Mouse (Mus musculus) thymus, adult 2 months (tissue): ENCODE results near the gene Pick1. TPM values are rescaled to one million over a fixed set of nuclear protein-coding genes. Genes with fewer than 3 reads are reported as not detected.

ENCODE experiments used
- DNase-seq: peaks from one replicate; pipeline ENCODE4 v3.0.0; 2021
- H3K27ac ChIP-seq: fragments of 200-500 bp; 2 replicates; pipeline ENCODE4 v1.5.1; 2012; ENCODE audit warnings: low read length, control low read depth; ENCODE audit not compliant: control insufficient read depth, insufficient read depth
- H3K27me3 ChIP-seq: fragments of 200-500 bp; 2 replicates; pipeline ENCODE4 v1.6.1; 2012; ENCODE audit warnings: mild to moderate bottlenecking, low read length, moderate library complexity, mixed read lengths; ENCODE audit not compliant: control insufficient read depth, insufficient read depth
- H3K36me3 ChIP-seq: fragments of 200-500 bp; 2 replicates; pipeline ENCODE4 v1.6.1; 2012; ENCODE audit warnings: mild to moderate bottlenecking, low read length, moderate library complexity; ENCODE audit not compliant: control insufficient read depth, insufficient read depth
- H3K4me1 ChIP-seq: fragments of 200-500 bp; replicated peaks from 2 replicates; pipeline ENCODE4 v1.6.1; 2012; ENCODE audit warnings: low read length; ENCODE audit not compliant: control insufficient read depth, insufficient read depth
- H3K4me3 ChIP-seq: fragments of 200-500 bp; 2 replicates; pipeline ENCODE4 v1.5.1; 2012; ENCODE audit warnings: mild to moderate bottlenecking, low read length, control low read depth, moderate library complexity; ENCODE audit not compliant: control insufficient read depth, insufficient read depth
- CTCF ChIP-seq: fragments of 200-500 bp; IDR thresholded peaks from 2 replicates; pipeline ENCODE4 v1.5.1; 2012; ENCODE audit warnings: mild to moderate bottlenecking, control low read depth, low read length, moderate library complexity, borderline replicate concordance; ENCODE audit not compliant: control insufficient read depth, poor library complexity, insufficient read depth; ENCODE audit errors: extremely low read depth
- POLR2A ChIP-seq: fragments of 200-500 bp; IDR thresholded peaks from 2 replicates; pipeline ENCODE4 v1.6.1; 2012; ENCODE audit warnings: mild to moderate bottlenecking, low read length, control low read depth, moderate library complexity; ENCODE audit not compliant: control insufficient read depth, poor library complexity, insufficient read depth; ENCODE audit errors: extremely low read depth
- WGBS: fragments of 180-500 bp; shearing (Covaris S2); methylation state at CpG from one replicate; pipeline ENCODE4 v1.1.7; 2018; 5-methylcytosine and 5-hydroxymethylcytosine counted together
- polyA plus RNA-seq: library from polyadenylated mRNA; depleted of rRNA; stranded (reverse); fragments of >200 nt; gene quantifications from 2 replicates; pipeline ENCODE4 v1.2.3, GENCODE M21; 2012

The Pick1 gene
- polyA plus RNA-seq, 1 experiment = 27.1 TPM

DNA sequence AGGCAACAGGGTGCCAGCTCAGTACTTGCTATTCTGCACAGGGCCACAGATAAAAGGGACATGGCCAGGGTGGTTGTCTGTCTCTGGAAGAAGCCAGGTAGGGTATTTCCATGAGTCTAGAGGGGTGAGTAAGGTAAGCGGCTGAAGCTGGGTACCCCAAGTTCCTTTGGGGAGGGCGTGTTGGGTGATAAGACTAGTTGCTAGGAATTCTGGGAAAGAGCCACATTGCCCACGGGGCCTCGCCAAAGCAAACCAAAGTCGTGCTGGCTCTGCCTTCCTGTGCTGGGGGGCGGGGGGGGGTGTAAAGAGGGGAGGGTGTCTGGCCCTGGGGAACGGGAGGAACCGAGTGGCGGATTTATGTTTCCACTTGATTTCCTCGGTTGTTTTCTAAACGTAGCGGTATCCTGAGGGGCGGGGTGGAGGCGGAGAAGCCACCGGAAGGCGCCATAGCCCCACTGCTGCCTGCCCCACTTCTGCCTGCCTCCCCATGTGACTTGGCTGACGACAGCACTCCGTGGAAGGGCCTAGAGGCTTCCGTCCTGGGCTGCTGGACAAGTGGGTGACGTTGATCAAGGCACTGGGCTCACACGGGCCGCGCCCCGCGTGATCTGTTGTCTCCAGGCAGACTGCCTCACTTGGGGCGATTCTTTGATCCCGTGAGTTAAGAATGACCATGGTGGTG is 20.1 kb upstream of the Pick1 start:
- DNase-seq = peak; percentile 66
- H3K4me1 ChIP-seq = peaks cover 13% of the 10 kb centered on the region
- 37% methylated on average over 27 of the region's 27 CpGs for WGBS
- no peaks in the 10 kb centered on the region for H3K36me3 ChIP-seq
- H3K27ac ChIP-seq = peak overlapping the region; percentile 16; the same call in 1 of the 2 replicates
- peak overlapping the region; percentile 37 for H3K4me3 ChIP-seq
- TF ChIP-seq POLR2A = peak; percentile 38; the same call in 1 of the 2 replicates
- no peak for TF ChIP-seq CTCF
- no peaks in the 10 kb centered on the region for H3K27me3 ChIP-seq

GRCm38 (mm10) chr15:79210357-79210756 is 18.6 kb upstream of the Pick1 start:
- TF ChIP-seq CTCF (no peak), POLR2A (no peak)
- no peaks in the 10 kb centered on the region for H3K36me3 ChIP-seq
- 96% methylated on average over 2 of the region's 2 CpGs for WGBS
- H3K4me3 ChIP-seq = no peak overlapping the region
- H3K4me1 ChIP-seq = peaks cover 13% of the 10 kb centered on the region
- no peak for DNase-seq
- no peaks in the 10 kb centered on the region for H3K27me3 ChIP-seq
- no peak overlapping the region for H3K27ac ChIP-seq

DNA sequence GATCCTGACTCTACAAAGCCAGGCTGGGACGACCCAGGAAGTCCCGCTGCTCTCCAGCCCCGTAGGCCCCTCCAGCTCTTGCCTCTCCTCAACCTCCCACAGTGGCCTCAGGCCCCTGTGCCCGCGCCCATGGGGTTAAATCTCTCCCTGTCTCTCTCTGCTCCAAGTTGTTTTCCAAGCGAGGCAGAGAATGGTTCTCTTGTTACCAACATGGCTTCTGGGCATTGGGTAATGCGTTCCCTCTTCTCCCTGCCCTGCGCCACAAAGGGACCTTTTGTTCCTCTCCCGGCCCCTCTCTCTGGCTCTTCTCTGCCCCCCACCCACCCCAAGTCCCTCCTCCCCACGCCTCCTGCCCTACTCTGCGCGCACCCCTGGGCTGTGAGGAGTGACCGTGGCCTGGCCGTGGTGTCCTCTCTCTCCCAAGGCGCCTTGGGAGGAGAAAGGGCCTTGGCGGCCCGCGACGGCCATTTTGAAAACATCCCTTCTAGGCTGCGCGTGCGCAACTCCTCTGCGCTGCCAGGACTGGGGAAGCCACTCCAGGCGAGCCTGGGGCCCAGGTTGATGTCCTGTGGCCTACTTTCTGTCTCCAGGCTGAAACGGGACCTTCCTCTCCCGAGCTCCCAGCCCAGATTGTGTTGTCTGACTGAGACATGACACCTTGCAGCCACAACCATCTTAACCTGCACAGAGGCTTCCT is 16.1 kb upstream of the Pick1 start:
- Histone ChIP-seq H3K27me3 (no peaks in the 10 kb centered on the region), H3K27ac (no peak overlapping the region), H3K4me3 (no peak overlapping the region), H3K4me1 (peaks cover 13% of the 10 kb centered on the region), H3K36me3 (no peaks in the 10 kb centered on the region)
- TF ChIP-seq POLR2A (no peak), CTCF (no peak)
- 95% methylated on average over 26 of the region's 26 CpGs for WGBS
- DNase-seq = no peak

DNA sequence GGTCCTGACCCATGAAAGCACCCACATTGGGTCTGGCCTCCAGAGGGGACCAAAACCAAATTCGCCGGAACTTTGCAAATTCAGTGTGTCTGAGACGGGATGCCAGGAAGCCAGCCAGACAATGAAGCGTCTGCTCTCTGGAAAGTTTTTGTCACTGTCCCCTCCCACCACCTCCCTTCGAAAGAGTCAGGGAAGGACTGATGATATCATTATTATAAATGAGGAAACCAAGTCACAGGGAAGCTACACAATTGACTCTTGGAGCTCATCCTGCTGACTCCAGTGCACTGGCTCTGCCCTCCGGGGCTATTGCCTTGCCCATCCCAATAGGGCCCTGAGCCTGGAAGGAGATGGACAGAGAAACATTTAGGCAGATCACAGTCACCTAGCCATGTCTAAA is 15.4 kb upstream of the Pick1 start:
- Histone ChIP-seq H3K27ac (no peak overlapping the region), H3K4me3 (no peak overlapping the region), H3K4me1 (peaks cover 9% of the 10 kb centered on the region), H3K27me3 (no peaks in the 10 kb centered on the region), H3K36me3 (no peaks in the 10 kb centered on the region)
- 94% methylated on average over 6 of the region's 6 CpGs for WGBS
- no peak for DNase-seq
- TF ChIP-seq CTCF (no peak), POLR2A (no peak)

DNA sequence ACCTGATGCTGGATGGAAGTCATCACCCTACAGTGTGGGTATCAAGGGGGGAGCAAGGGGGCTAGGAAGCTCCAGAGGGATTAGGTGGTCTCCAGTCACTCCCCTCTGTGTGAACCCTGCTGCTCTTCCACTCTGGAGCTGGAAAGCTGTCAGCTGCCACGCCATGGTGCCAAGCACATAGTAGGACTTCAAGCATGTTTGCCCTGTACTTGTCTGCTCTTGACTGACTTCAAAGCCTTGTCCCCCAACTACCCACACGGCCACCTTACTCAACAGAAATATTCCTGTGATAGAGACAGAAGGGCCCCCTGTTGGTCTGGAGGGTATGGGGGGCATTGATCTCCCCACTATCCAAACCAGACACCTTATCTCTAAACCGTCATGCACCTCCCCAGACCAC is 12.8 kb upstream of the Pick1 start:
- DNase-seq = no peak
- 86% methylated on average over 3 of the region's 3 CpGs for WGBS
- no peak overlapping the region for H3K4me3 ChIP-seq
- no peaks in the 10 kb centered on the region for H3K36me3 ChIP-seq
- no peak overlapping the region for H3K27ac ChIP-seq
- no peaks in the 10 kb centered on the region for H3K27me3 ChIP-seq
- TF ChIP-seq CTCF (no peak), POLR2A (no peak)
- no peaks in the 10 kb centered on the region for H3K4me1 ChIP-seq

- Histone ChIP-seq H3K4me1 (no peaks in the 10 kb centered on the region), H3K4me3 (no peak overlapping the region), H3K27me3 (no peaks in the 10 kb centered on the region; the same call in 1 of the 2 replicates), H3K27ac (no peak overlapping the region), H3K36me3 (no peaks in the 10 kb centered on the region)
- 29% methylated on average over 1 of the region's 1 CpGs for WGBS
- no peak for DNase-seq
- TF ChIP-seq CTCF (no peak), POLR2A (no peak)
These were observed 9.4 kb upstream of the Pick1 start for GRCm38 (mm10) chr15:79219572-79219971.

DNA sequence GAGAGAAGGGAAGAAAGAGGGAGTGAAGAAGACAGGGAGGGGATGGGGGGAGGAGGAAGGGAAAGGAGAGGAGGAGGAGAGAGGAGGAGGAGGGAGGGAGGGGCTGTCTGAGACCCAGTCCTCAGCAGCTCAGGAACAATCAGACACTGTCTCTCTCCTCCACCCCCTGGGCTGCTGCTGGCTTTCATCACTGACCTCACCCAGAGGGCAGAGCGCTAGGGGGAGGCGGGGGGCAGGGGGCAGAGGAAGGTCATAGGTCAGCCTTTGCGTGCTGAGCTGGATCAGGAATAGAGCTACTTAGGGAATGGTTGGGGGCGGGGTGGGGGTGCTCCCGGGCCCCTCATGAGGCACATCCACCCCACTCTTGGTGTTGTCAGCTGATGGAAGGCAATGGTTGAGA is 5.3 kb upstream of the Pick1 start:
- 48% methylated on average over 5 of the region's 5 CpGs for WGBS
- H3K27me3 ChIP-seq = no peaks in the 10 kb centered on the region; the same call in 1 of the 2 replicates
- TF ChIP-seq CTCF = no peak
- TF ChIP-seq POLR2A = no peak

More for the DNA sequence above, 5.3 kb upstream of the Pick1 start:
- Histone ChIP-seq H3K27ac (no peak overlapping the region), H3K4me3 (no peak overlapping the region), H3K4me1 (no peaks in the 10 kb centered on the region), H3K36me3 (no peaks in the 10 kb centered on the region)
- no peak for DNase-seq
